Mouse (Mus musculus): ENCODE measurements at regions not wholly inside any gene's neighbourhood (a gene's known extent, or its start where the extent isn't known, plus 50 kb on each side); places are given as distances from the start of the nearest gene placed in this dataset.
A peak's percentile ranks its signal among the peaks of the same experiment; 100 is the strongest.

- no peak for DNase-seq (ENCODE audit: low spot score in 2 of 2)
- intact Hi-C loops (cut with DNase I): no loop called here
Measured at GRCm38 (mm10) chr17:84129204-84129603, 58.5 kb downstream of the Zfp36l2 start.

DNA sequence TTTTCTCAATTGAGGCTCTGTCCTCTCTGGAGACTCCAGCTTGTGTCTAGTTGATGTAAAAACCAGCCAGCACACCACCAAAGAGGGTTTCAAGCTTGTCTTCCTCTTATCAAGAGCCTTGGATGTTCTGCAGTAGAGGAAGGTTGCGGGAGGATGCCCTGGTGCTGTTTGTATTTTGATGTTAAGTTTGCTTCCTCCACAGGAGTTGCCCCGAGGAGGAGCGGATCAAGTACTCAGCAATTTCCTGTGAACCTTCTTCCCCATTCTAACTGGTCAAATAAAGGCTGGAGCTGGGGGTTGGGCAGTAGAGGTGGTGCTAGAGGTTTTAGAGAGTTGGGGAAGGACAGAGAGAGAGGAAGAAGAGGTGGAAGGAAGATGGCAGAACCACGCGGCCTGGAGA lies 59.5 kb downstream of the Zfp36l2 start:
- DNase-seq (ENCODE audit: low spot score in 2 of 2): no peak
- intact Hi-C loops (cut with DNase I): no loop called here

GRCm38 (mm10) chr17:84126168-84126567 lies 61.6 kb downstream of the Zfp36l2 start:
- DNase-seq (ENCODE audit: low spot score in 2 of 2): no peak
- intact Hi-C loops (cut with DNase I): no loop called here

DNA sequence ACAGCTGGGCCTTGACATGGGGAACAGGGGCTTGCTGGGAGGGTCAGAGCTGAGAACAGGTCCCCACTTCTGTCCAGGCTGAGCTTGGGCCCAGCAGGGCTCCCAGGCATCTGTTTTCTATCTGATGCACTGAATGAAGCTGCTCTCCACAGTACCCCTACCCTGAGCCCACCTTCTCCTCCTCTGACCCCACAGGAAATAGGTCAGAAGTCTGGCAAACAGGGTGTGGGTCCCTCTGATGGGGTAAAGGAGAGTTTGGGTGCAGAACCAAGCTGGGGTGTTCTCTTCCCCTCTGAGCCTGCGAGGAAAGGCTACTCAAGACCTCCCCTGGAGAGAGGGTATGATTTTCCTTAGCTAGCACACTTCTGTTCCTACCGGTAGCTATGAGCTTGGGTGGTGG lies 64.6 kb downstream of the Zfp36l2 start:
- intact Hi-C loops (cut with DNase I): no loop called here
- no peak for DNase-seq (ENCODE audit: low spot score in 2 of 2)

DNA sequence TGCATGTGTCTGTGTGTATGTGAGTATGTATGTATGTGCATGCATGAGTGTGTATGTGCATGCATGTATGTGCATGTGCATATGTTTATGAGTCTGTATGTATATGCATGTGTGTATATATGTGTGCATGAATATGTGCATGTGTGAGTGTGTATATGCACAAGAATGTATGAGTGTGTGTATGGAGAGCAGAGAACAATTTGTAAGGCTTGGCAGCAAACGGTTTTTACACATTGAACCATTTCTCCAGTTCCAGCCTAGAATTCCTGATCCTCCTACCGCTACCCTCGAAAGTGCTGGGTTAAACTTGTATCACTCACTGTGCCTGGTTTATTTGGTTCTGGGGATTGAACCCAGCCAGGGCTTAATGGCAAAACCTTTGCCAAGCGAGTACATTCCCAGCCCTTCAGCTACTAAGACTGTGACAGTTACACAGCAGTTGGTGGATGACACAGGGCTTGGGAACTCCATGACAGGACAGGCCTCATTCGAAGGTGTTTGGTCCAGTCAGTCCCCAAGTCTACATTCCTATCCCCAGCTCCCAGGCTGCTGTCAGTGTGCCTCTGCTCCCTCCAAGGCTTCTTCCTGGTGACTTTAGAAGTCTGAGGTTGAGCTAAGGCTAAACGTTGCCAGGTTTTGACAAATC lies 65.1 kb downstream of the Zfp36l2 start:
- DNase-seq (ENCODE audit: low spot score in 2 of 2): no peak
- intact Hi-C loops (cut with DNase I): no loop called here

DNA sequence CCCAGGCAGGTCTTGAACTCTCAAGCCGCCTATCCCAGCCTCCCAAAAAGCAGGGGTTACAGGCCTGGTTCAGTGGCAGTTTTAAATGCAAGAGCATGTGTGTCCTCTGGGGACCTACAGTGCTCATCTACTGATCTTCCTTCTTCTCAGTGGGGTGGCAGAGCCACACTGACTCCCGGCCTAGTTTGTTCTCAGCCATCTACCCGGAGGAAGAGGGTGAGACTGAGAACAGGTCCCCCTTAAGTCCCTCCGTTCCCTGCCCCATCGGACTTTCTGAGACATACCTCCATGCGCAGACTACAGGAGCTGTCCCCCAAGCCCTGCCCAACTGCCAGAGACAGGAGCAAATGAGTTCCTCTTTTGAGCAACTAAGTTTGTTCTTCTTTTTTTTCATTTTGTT lies 66.5 kb downstream of the Zfp36l2 start:
- DNase-seq (ENCODE audit: low spot score in 2 of 2): no peak
- intact Hi-C loops (cut with DNase I): no loop called here

DNA sequence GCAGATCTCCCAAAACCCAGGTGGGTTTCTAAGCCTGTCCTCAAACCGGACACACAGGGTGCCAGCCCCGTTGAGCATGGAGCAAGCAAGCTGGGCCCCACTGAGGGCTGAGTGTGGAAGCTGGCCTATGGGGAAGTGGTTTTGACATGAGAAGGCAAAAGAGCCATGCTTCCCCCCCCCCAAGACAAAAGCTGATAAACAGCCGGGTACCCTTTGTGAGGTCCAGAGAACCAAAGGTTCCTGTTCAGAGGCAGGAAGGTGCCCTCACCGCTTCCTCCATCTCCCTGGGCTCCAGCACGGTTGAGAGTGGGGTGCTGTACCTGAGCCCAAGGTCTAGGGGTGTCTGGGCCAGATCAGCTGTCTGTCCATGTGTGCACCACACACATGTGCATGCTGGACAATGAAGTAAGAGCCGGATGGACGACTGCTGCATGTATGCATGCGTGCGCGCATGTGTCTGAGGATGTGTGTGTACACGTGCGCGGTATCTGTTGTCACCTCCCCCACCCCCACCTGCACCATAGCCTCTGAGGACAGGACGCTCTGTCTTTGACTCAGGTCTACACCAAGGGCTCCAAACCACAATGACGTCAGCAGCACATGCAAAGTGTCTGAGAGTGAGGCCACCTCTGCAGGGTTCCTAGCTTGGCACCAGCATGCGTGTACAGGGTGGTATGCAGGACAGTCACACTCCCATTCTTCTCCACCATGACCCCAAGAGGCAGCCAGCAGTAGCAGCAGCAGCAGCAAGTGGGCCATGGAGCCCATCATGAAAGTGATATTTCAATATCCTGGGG lies 68.3 kb downstream of the Zfp36l2 start:
- intact Hi-C loops (cut with DNase I): loop anchor here (10.0 kb wide), 1 partner anchor 265 kb away; no protein-coding TSS in a partner anchor
- DNase-seq (ENCODE audit: low spot score in 2 of 2): no peak

DNA sequence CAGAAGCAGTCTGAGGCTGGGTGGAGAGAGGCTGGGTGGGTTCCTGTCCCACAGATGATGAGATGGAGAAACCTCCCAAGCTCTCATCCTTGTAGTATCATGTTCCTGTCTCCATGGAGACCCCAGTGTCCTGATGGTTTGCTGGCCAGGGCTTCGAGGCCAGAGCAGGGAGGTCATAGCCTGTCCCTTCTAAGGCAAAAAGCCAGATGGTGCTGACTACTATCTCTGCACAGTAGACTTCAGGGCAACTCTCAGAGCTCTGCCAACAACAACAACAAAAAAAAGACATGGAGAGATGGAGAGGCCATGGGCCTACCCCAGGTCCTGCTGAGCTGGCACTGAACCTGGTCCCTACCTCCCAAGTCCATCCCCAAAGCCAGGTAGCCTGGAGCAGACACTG lies 69.0 kb downstream of the Zfp36l2 start:
- intact Hi-C loops (cut with DNase I): loop anchor here (10.0 kb wide), 1 partner anchor 266 kb away; no protein-coding TSS in a partner anchor
- no peak for DNase-seq (ENCODE audit: low spot score in 2 of 2)

GRCm38 (mm10) chr17:84118271-84118670 lies 69.5 kb downstream of the Zfp36l2 start:
- no peak for DNase-seq (ENCODE audit: low spot score in 2 of 2)

GRCm38 (mm10) chr17:84117756-84118155 lies 70.0 kb downstream of the Zfp36l2 start:
- intact Hi-C loops (cut with DNase I): loop anchor here (10.0 kb wide), 1 partner anchor 267 kb away; no protein-coding TSS in a partner anchor
- DNase-seq (ENCODE audit: low spot score in 2 of 2): no peak

More at GRCm38 (mm10) chr17:84118271-84118670, 69.5 kb downstream of the Zfp36l2 start:
- intact Hi-C loops (cut with DNase I): loop anchor here (10.0 kb wide), 1 partner anchor 267 kb away; no protein-coding TSS in a partner anchor

DNA sequence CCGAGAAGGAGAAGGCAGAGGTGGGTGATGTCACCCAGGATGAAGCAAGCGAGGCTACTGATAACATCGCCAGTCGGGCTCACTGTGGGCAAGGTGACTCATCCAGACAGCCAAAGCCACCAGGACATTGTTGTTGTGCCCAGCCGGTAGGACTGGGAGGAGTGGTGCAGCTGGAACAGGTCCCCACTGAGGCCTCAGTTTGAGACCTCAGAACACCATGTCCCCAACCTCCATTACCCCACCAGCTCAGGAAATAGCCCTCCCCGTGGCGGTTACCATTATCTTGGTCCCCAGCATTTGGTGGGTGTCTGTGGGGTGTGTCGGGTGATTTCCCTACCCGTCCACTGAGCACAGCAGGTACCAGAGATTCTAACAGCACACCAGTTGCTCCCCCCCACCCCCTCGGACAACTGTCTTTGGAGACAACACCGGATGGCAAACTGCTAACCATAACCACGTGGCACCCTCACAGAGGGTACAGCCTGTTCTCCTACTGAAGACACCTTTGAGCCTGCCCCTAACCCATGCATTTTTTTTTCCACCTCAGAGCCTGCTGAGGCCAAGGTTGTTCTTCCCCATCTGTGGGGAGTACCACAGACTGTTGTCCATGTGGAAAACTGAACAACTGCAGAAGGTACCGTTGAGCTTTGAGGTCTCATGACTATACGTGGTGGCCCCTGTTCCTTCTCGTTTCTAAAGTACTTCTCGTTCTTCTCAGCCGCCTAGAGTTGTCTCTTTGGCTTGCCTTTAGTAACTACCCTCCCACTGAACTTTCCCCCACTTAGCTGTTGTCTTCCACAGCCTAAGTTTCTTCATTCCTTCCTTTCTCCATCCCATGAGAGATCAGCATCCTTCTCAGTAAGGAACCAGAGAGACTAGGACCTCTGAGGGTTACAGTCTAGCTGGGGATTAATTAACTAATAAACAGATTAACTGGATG lies 71.1 kb downstream of the Zfp36l2 start:
- intact Hi-C loops (cut with DNase I): loop anchor here (10.0 kb wide), 1 partner anchor 268 kb away; no protein-coding TSS in a partner anchor
- DNase-seq (ENCODE audit: low spot score in 2 of 2): no peak

- intact Hi-C loops (cut with DNase I): loop anchor here (10.0 kb wide), 1 partner anchor 269 kb away; no protein-coding TSS in a partner anchor
Measured at GRCm38 (mm10) chr17:84115957-84116339, 71.8 kb downstream of the Zfp36l2 start.

DNA sequence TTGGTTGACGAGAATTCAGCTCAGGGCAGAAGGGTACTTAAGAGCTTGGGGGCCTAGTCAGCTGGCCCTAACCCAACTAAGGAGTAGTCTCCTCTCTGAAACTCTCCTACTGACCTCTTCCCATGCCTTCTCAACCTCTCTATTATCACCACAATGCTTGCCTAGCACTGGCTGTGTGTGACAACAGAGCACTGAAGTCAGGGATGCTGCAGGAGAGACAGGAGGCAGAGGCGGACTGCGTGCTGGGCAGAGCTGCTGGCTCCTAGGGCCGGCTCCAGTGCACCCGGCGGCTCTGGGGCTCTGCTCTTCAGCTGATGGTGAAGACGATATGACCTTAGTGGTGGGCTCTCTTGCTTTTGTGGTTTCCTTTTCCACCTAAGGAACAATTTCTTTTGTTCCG lies 72.6 kb downstream of the Zfp36l2 start:
- DNase-seq (ENCODE audit: low spot score in 2 of 2): no peak
- intact Hi-C loops (cut with DNase I): loop anchor here (10.0 kb wide), 1 partner anchor 270 kb away; no protein-coding TSS in a partner anchor

More at GRCm38 (mm10) chr17:84115957-84116339, 71.8 kb downstream of the Zfp36l2 start:
- DNase-seq (ENCODE audit: low spot score in 2 of 2): no peak

GRCm38 (mm10) chr17:84114279-84114994 lies 73.3 kb downstream of the Zfp36l2 start:
- no peak for DNase-seq (ENCODE audit: low spot score in 2 of 2)
- intact Hi-C loops (cut with DNase I): loop anchor here (10.0 kb wide), 1 partner anchor 270 kb away; no protein-coding TSS in a partner anchor

GRCm38 (mm10) chr17:84113608-84114278 lies 74.0 kb downstream of the Zfp36l2 start:
- peak; percentile 67 to 76 for DNase-seq (ENCODE audit: low spot score in 2 of 2)

DNA sequence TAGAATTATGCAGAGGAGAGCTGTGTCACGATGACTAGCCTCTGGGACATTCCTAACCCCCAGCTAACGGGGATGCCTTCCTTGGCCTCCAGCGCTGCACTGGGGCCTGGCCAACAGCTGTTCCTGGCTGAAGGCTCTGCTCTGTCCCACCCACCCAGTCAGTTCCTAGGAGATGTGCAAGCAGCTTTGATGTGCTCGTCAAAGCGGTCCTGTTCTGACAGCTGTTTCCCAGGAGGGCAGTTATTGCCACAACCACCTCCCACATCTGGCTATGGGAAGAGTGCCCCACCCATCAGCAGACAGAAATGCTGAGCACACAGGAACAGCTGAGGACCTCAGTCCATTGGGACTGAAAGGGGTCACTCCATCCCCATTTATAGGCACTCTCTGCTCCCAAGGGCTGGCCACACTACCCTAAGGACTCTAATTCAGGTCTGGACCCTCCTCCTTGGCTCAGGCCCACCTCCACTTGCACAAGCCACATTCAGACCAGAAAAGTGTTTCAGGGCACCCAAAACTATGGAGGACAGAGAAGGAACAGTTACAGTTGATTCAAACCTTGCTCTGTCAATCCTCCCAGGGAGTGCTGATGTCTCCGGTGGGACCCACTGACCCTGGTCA lies 75.2 kb downstream of the Zfp36l2 start:
- no peak for DNase-seq (ENCODE audit: low spot score in 2 of 2)
- intact Hi-C loops (cut with DNase I): loop anchor here (1.0 to 10.0 kb wide), 2 partner anchors 76 to 272 kb away; no protein-coding TSS in a partner anchor

More at GRCm38 (mm10) chr17:84113608-84114278, 74.0 kb downstream of the Zfp36l2 start:
- intact Hi-C loops (cut with DNase I): loop anchor here (10.0 kb wide), 1 partner anchor 271 kb away; no protein-coding TSS in a partner anchor

DNA sequence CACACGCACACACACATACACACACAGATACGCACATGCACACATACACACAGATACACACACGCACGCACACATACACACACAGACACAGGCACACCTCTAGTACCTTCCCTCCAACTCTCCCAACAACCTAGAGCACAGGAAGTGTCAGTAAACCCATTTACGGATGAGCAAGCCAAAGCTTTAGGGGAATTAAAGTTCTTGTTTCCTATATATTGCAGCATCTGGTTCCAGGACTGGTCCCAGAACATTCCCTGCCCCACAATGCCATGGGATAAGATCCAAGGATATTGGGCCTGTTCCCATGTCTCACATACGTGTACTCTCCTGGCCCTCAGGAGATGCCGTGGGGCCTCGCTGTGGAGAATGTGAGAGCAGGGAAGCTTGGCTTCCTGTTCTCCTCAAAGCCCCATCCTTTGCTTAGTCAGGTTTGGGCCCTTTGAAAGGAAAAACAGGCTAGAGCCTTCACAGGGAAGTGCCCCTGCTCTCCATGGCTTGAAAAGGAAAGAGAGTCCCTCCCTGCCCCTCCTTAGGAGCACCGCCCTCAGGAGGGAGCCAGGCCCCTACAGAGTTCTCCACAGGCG lies 75.9 kb downstream of the Zfp36l2 start:
- intact Hi-C loops (cut with DNase I): loop anchor here (1.0 to 10.0 kb wide), 2 partner anchors 76 to 273 kb away; no protein-coding TSS in a partner anchor
- no peak for DNase-seq (ENCODE audit: low spot score in 2 of 2)

Data from left cerebral cortex, postnatal 36 days (tissue).